Mouse (Mus musculus): Measurements from ENCODE around the gene Hoxc13.

Hoxc13 gene

GRCm38 (mm10) chr15:102965003-102965891, 44.3 kb downstream of the Hoxc13 start:
- DNase-seq, result no peak

GRCm38 (mm10) chr15:102965892-102966775, 45.2 kb downstream of the Hoxc13 start:
- peak; percentile 68 for DNase-seq

GRCm38 (mm10) chr15:102966776-102967311, 45.9 kb downstream of the Hoxc13 start, which contains the start of gene Hoxc10:
Gene Hoxc10, plus strand, starts transcription at chr15:102966796.
- DNase-seq, result no peak

- no peak for DNase-seq
Measured at GRCm38 (mm10) chr15:102967312-102967510, 46.3 kb downstream of the Hoxc13 start, which contains the start of gene Hoxc5. Gene Hoxc5, plus strand, starts transcription at chr15:102967443.

- DNase-seq, result no peak
Measured at GRCm38 (mm10) chr15:102967511-102968397, 46.9 kb downstream of the Hoxc13 start.

- DNase-seq, result no peak
Measured at GRCm38 (mm10) chr15:102969296-102969695, 48.4 kb downstream of the Hoxc13 start.

- no peak for DNase-seq
Measured at GRCm38 (mm10) chr15:102970740-102971139, 49.8 kb downstream of the Hoxc13 start.

- no peak for DNase-seq
Measured at GRCm38 (mm10) chr15:102972254-102972653, 51.4 kb downstream of the Hoxc13 start.

- no peak for DNase-seq
Measured at GRCm38 (mm10) chr15:102972753-102973152, 51.9 kb downstream of the Hoxc13 start.

- no peak for DNase-seq
Measured at GRCm38 (mm10) chr15:102975034-102975433, 54.1 kb downstream of the Hoxc13 start.

GRCm38 (mm10) chr15:102975688-102976111, 54.8 kb downstream of the Hoxc13 start:
- DNase-seq, result no peak

GRCm38 (mm10) chr15:102976171-102976570, 55.3 kb downstream of the Hoxc13 start, which contains the start of gene Hoxc9:
Gene Hoxc9, plus strand, starts transcription at chr15:102976439.
- DNase-seq, result no peak

GRCm38 (mm10) chr15:102976631-102977422, 55.9 kb downstream of the Hoxc13 start:
- no peak for DNase-seq

GRCm38 (mm10) chr15:102977423-102977974, 56.6 kb downstream of the Hoxc13 start:
- DNase-seq, result no peak
